Mouse (Mus musculus): ENCODE measurements around the gene Pde4d. TPM values are rescaled to one million over a fixed set of nuclear protein-coding genes. Genes with fewer than 3 reads are reported as not detected.

Pde4d gene
- polyA plus RNA-seq, 1 experiment from 2014 or later: 19.1 TPM

DNA sequence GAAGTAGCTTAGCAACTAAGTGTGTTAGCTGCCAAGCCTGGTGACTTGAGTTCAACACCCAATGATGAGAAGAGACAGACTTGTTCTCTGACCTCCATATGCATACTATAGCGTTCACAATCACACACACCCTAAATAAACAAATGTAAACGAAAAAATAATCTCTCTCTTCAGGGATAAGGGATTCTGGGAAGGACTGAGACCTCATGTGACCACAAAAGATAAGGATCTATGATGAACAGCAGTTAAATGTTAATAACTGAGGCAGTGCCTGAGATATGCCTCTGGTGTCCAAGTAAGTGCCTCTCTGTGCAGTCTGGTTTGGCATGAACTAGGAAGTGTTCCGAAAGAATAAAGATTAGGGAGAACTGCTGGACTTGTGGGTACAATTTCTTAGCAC is 1243.1 kb downstream of the Pde4d start:
- 68% methylated on average over 3 of the region's 3 CpGs for WGBS
- Histone ChIP-seq H3K27me3 (no peaks in the 10 kb centered on the region), H3K27ac (replicated peaks) (no peak overlapping the region), H3K4me1 (no peaks in the 10 kb centered on the region), H3K4me2 (replicated peaks) (no peak overlapping the region), H3K36me3 (no peaks in the 10 kb centered on the region), H3K4me3 (replicated peaks) (no peak overlapping the region), H3K9me3 (replicated peaks) (no peaks in the 10 kb centered on the region), H3K9ac (no peak overlapping the region)
- no peak for ATAC-seq (ENCODE audit: insufficient number of reproducible peaks, low FRiP score, low TSS enrichment, low read depth)

- ATAC-seq (ENCODE audit: insufficient number of reproducible peaks, low FRiP score, low TSS enrichment, low read depth): no peak
- Histone ChIP-seq H3K4me2 (replicated peaks) (no peak overlapping the region), H3K27ac (replicated peaks) (no peak overlapping the region), H3K36me3 (no peaks in the 10 kb centered on the region), H3K4me3 (replicated peaks) (no peak overlapping the region), H3K9ac (no peak overlapping the region), H3K4me1 (no peaks in the 10 kb centered on the region), H3K9me3 (replicated peaks) (no peaks in the 10 kb centered on the region), H3K27me3 (no peaks in the 10 kb centered on the region)
- WGBS: 62% methylated on average over 2 of the region's 2 CpGs
Measured at GRCm38 (mm10) chr13:109693769-109694168, 1244.0 kb downstream of the Pde4d start.

GRCm38 (mm10) chr13:109694293-109694692 is 1244.5 kb downstream of the Pde4d start:
- Histone ChIP-seq H3K9me3 (replicated peaks) (no peaks in the 10 kb centered on the region), H3K9ac (no peak overlapping the region), H3K4me3 (replicated peaks) (no peak overlapping the region), H3K4me1 (no peaks in the 10 kb centered on the region), H3K27me3 (no peaks in the 10 kb centered on the region), H3K4me2 (replicated peaks) (no peak overlapping the region), H3K36me3 (no peaks in the 10 kb centered on the region), H3K27ac (replicated peaks) (no peak overlapping the region)
- 57% methylated on average over 2 of the region's 2 CpGs for WGBS
- no peak for ATAC-seq (ENCODE audit: insufficient number of reproducible peaks, low FRiP score, low TSS enrichment, low read depth)

GRCm38 (mm10) chr13:109695098-109695497 is 1245.3 kb downstream of the Pde4d start:
- H3K27me3 ChIP-seq: no peaks in the 10 kb centered on the region
- H3K27ac ChIP-seq (replicated peaks): no peak overlapping the region
- H3K9ac ChIP-seq: no peak overlapping the region
- H3K4me2 ChIP-seq (replicated peaks): no peak overlapping the region
- no peaks in the 10 kb centered on the region for H3K36me3 ChIP-seq
- 75% methylated on average over 6 of the region's 6 CpGs for WGBS
- H3K9me3 ChIP-seq (replicated peaks): no peaks in the 10 kb centered on the region
- H3K4me1 ChIP-seq: no peaks in the 10 kb centered on the region
- H3K4me3 ChIP-seq (replicated peaks): no peak overlapping the region
- no peak for ATAC-seq (ENCODE audit: insufficient number of reproducible peaks, low FRiP score, low TSS enrichment, low read depth)

DNA sequence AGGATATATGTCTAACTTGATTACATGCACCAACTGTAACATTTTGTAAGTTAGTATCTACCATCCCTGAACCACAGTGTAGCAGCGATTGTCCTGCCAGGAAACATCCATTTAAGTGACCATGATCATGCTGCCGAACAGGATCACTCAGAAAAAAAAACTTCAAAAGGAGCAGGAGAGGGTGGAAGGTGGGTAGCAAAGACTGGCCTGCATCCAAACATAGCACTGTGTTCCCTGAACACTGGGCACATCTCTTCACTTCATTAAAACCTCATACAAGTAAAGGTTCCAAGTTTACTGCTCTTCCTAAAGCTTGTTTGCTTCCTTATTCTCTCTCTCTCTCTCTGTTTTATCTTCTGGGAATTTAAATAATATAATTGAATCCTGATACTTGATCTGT is 1256.4 kb downstream of the Pde4d start:
- H3K4me2 ChIP-seq (replicated peaks): no peak overlapping the region
- no peak overlapping the region for H3K4me3 ChIP-seq (replicated peaks)
- ATAC-seq (ENCODE audit: insufficient number of reproducible peaks, low FRiP score, low TSS enrichment, low read depth): no peak
- no peaks in the 10 kb centered on the region for H3K4me1 ChIP-seq
- H3K27me3 ChIP-seq: no peaks in the 10 kb centered on the region
- no peaks in the 10 kb centered on the region for H3K9me3 ChIP-seq (replicated peaks)
- H3K27ac ChIP-seq (replicated peaks): no peak overlapping the region
- H3K9ac ChIP-seq: no peak overlapping the region
- 45% methylated on average over 2 of the region's 2 CpGs for WGBS
- H3K36me3 ChIP-seq: no peaks in the 10 kb centered on the region

DNA sequence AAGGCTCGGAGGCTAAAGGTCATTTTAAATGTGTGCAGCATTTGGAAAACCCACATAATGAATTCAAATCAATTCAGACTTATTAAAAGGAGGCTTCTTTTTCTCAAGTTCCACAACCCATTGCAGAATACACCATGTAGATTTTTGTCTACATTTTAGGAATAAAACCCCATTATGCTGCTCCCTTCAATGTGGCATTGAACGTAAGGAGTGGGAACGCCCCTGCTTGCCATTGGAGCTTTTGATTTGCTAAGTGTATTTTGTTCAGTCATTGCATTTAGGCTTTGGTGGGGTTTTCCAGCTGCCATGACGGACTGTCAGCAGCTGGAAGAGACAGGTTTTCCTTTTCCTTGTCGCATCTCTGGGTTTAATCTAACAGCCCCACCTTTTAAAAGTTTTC is 1256.8 kb downstream of the Pde4d start:
- Histone ChIP-seq H3K9me3 (replicated peaks) (no peaks in the 10 kb centered on the region), H3K36me3 (no peaks in the 10 kb centered on the region), H3K27me3 (no peaks in the 10 kb centered on the region), H3K27ac (replicated peaks) (no peak overlapping the region), H3K4me1 (no peaks in the 10 kb centered on the region), H3K9ac (no peak overlapping the region), H3K4me2 (replicated peaks) (no peak overlapping the region), H3K4me3 (replicated peaks) (no peak overlapping the region)
- 61% methylated on average over 5 of the region's 5 CpGs for WGBS
- no peak for ATAC-seq (ENCODE audit: insufficient number of reproducible peaks, low FRiP score, low TSS enrichment, low read depth)

DNA sequence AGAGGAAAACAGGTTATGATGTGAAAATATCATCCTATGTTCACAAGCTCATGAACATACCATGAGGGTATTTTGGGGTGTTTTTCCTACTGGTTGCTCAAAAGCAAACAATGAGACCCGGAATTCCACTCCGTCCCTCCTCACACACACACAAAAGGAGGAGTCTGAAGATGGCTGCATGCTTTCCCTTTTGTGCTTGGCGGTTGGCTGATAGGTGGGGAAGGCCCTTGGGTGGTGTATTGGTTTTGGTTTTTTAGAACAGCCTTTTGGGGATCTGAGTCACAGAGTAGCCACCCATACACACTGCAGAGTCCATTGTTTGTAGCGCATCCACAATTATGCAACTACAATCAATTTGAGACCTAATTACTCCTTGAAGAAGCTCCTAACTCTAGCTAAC is 1257.4 kb downstream of the Pde4d start:
- H3K36me3 ChIP-seq: no peaks in the 10 kb centered on the region
- H3K27ac ChIP-seq (replicated peaks): no peak overlapping the region
- H3K4me2 ChIP-seq (replicated peaks): no peak overlapping the region
- 90% methylated on average over 4 of the region's 4 CpGs for WGBS
- no peaks in the 10 kb centered on the region for H3K4me1 ChIP-seq
- H3K27me3 ChIP-seq: no peaks in the 10 kb centered on the region
- no peak overlapping the region for H3K4me3 ChIP-seq (replicated peaks)
- no peak overlapping the region for H3K9ac ChIP-seq
- no peaks in the 10 kb centered on the region for H3K9me3 ChIP-seq (replicated peaks)
- ATAC-seq (ENCODE audit: insufficient number of reproducible peaks, low FRiP score, low TSS enrichment, low read depth): no peak

- Histone ChIP-seq H3K36me3 (no peaks in the 10 kb centered on the region), H3K4me1 (no peaks in the 10 kb centered on the region), H3K27ac (replicated peaks) (no peak overlapping the region), H3K4me3 (replicated peaks) (no peak overlapping the region), H3K9me3 (replicated peaks) (no peaks in the 10 kb centered on the region), H3K9ac (no peak overlapping the region), H3K27me3 (no peaks in the 10 kb centered on the region), H3K4me2 (replicated peaks) (no peak overlapping the region)
- no peak for ATAC-seq (ENCODE audit: insufficient number of reproducible peaks, low FRiP score, low TSS enrichment, low read depth)
- WGBS: 78% methylated on average over 2 of the region's 2 CpGs
Measured at GRCm38 (mm10) chr13:109708326-109708725, 1258.6 kb downstream of the Pde4d start.

- Histone ChIP-seq H3K36me3 (no peaks in the 10 kb centered on the region), H3K9me3 (replicated peaks) (no peaks in the 10 kb centered on the region), H3K9ac (no peak overlapping the region), H3K27ac (replicated peaks) (no peak overlapping the region), H3K27me3 (no peaks in the 10 kb centered on the region), H3K4me1 (no peaks in the 10 kb centered on the region), H3K4me3 (replicated peaks) (no peak overlapping the region), H3K4me2 (replicated peaks) (no peak overlapping the region)
- ATAC-seq (ENCODE audit: insufficient number of reproducible peaks, low FRiP score, low TSS enrichment, low read depth): no peak
- 93% methylated on average over 2 of the region's 2 CpGs for WGBS
Measured at GRCm38 (mm10) chr13:109714581-109714980, 1264.8 kb downstream of the Pde4d start.

GRCm38 (mm10) chr13:109715321-109715720 is 1265.6 kb downstream of the Pde4d start:
- no peaks in the 10 kb centered on the region for H3K27me3 ChIP-seq
- no peak overlapping the region for H3K9ac ChIP-seq
- ATAC-seq (ENCODE audit: insufficient number of reproducible peaks, low FRiP score, low TSS enrichment, low read depth): no peak
- WGBS: 57% methylated on average over 1 of the region's 1 CpGs
- H3K4me3 ChIP-seq (replicated peaks): no peak overlapping the region
- no peaks in the 10 kb centered on the region for H3K36me3 ChIP-seq
- no peak overlapping the region for H3K4me2 ChIP-seq (replicated peaks)
- H3K4me1 ChIP-seq: no peaks in the 10 kb centered on the region
- no peaks in the 10 kb centered on the region for H3K9me3 ChIP-seq (replicated peaks)
- no peak overlapping the region for H3K27ac ChIP-seq (replicated peaks)

- no peak overlapping the region for H3K4me2 ChIP-seq (replicated peaks)
- WGBS: 86% methylated on average over 2 of the region's 2 CpGs
- H3K36me3 ChIP-seq: no peaks in the 10 kb centered on the region
- H3K4me1 ChIP-seq: no peaks in the 10 kb centered on the region
- no peak overlapping the region for H3K9ac ChIP-seq
- ATAC-seq (ENCODE audit: insufficient number of reproducible peaks, low FRiP score, low TSS enrichment, low read depth): no peak
- no peak overlapping the region for H3K27ac ChIP-seq (replicated peaks)
- H3K27me3 ChIP-seq: no peaks in the 10 kb centered on the region
- no peaks in the 10 kb centered on the region for H3K9me3 ChIP-seq (replicated peaks)
- no peak overlapping the region for H3K4me3 ChIP-seq (replicated peaks)
Measured at GRCm38 (mm10) chr13:109720127-109720713, 1270.5 kb downstream of the Pde4d start.

All from embryonic facial prominence, embryonic 15.5 days (tissue).